Comparison of ENCODE assay signal across 32 mouse cellular contexts in the genomic region with DNA sequence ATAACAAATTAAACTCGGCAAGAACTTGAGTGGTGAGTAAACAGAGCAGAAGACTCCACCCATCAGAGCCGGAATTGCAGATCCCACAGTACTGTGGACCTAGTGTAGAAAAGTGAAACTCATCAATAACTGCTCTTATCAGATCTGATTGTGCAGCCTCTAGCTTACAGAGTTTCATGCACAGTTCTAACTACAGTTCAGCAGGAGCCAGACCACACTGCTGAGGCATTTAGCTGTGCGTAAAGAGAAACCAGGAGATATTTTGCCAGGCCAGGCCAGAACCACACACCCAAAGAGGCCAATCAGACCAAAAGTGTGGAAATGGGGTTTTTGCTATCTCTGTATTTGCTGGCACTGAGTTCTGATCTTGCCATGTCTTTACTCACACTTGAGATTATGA.
DNase-seq lines count a peak whose midpoint lies in the region; ATAC-seq and TF ChIP-seq lines count a peak whose summit lies in the region.
"Had no signal": no experiment of that assay in that cellular context is flagged by ENCODE, and none has a peak within 500 bp of the region (broad histone marks: within the 10 kb centered on the region; RNA-seq: fewer than 3 reads in every experiment).

No protein-coding gene starts in this region.

- no peaks in the 10 kb centered on the region for H3K9me3 ChIP-seq in embryonic facial prominence, embryonic 15.5 days (replicated peaks)
- H3K9me3 ChIP-seq in forebrain, embryonic 16.5 days (ENCODE audit: control insufficient read depth, low read length) = no peaks in the 10 kb centered on the region
- H3K9me3 ChIP-seq: forebrain, embryonic 10.5 days; forebrain, embryonic 15.5 days; hindbrain, embryonic 13.5 days; kidney, embryonic 15.5 days; limb, embryonic 13.5 days; megakaryocyte, embryonic 14.5 days; midbrain, embryonic 12.5 days had no signal

- H3K9ac ChIP-seq in embryonic facial prominence, embryonic 15.5 days = no peak overlapping the region
- H3K9ac ChIP-seq in forebrain, embryonic 16.5 days (replicated peaks; ENCODE audit: low read depth, low read length) = no peak overlapping the region
- H3K9ac ChIP-seq: forebrain, embryonic 15.5 days; hindbrain, embryonic 13.5 days; kidney, embryonic 15.5 days; limb, embryonic 13.5 days; liver, embryonic 14.5 days; lung, embryonic 14.5 days; midbrain, embryonic 12.5 days had no signal

- WGBS in embryonic facial prominence, embryonic 15.5 days = 49% methylated on average over 3 of the region's 3 CpGs
- WGBS in forebrain, embryonic 16.5 days = 85% methylated on average over 3 of the region's 3 CpGs

- no peaks in the 10 kb centered on the region for H3K79me2 ChIP-seq in myocyte (ENCODE audit: control insufficient read depth, insufficient read depth)

- peak overlapping the region; percentile 65; the same call in 1 of the 2 replicates for H3K27ac ChIP-seq in embryonic facial prominence, embryonic 15.5 days (replicated peaks)
- H3K27ac ChIP-seq in forebrain, embryonic 16.5 days (ENCODE audit: low read length) = no peak overlapping the region
- H3K27ac ChIP-seq: forebrain, embryonic 10.5 days; forebrain, embryonic 15.5 days; gastrocnemius, adult 2 months; hindbrain, embryonic 13.5 days; kidney, embryonic 15.5 days; left cerebral cortex, adult 2 months; limb, embryonic 13.5 days; liver, embryonic 14.5 days; midbrain, embryonic 12.5 days had no signal

- no peak overlapping the region for H3ac ChIP-seq in myocyte (ENCODE audit: control insufficient read depth, insufficient read length)

- no peak overlapping the region for H3K4me3 ChIP-seq in embryonic facial prominence, embryonic 15.5 days (replicated peaks)
- H3K4me3 ChIP-seq in myocyte = no peak overlapping the region
- no peak overlapping the region for H3K4me3 ChIP-seq in forebrain, embryonic 16.5 days (replicated peaks; ENCODE audit: low read length)
- H3K4me3 ChIP-seq: forebrain, embryonic 10.5 days; forebrain, embryonic 15.5 days; gastrocnemius, adult 2 months; hindbrain, embryonic 13.5 days; kidney, embryonic 15.5 days; left cerebral cortex, adult 2 months; limb, embryonic 13.5 days; megakaryocyte, embryonic 14.5 days; midbrain, embryonic 12.5 days had no signal

- H3K36me3 ChIP-seq in embryonic facial prominence, embryonic 15.5 days = no peaks in the 10 kb centered on the region
- H3K36me3 ChIP-seq in myocyte (ENCODE audit: control insufficient read depth, insufficient read depth) = no peaks in the 10 kb centered on the region
- no peaks in the 10 kb centered on the region for H3K36me3 ChIP-seq in forebrain, embryonic 16.5 days (ENCODE audit: control insufficient read depth, insufficient read depth)
- H3K36me3 ChIP-seq: forebrain, embryonic 10.5 days; forebrain, embryonic 15.5 days; hindbrain, embryonic 13.5 days; kidney, embryonic 15.5 days; limb, embryonic 13.5 days; midbrain, embryonic 12.5 days had no signal

- H3K27me3 ChIP-seq in embryonic facial prominence, embryonic 15.5 days = no peaks in the 10 kb centered on the region
- no peaks in the 10 kb centered on the region for H3K27me3 ChIP-seq in myocyte (ENCODE audit: control insufficient read depth, insufficient read depth, insufficient read length)
- H3K27me3 ChIP-seq in forebrain, embryonic 16.5 days (replicated peaks; ENCODE audit: control insufficient read depth, insufficient read depth, low read length) = no peaks in the 10 kb centered on the region
- H3K27me3 ChIP-seq: CH12.LX; forebrain, embryonic 15.5 days; hindbrain, embryonic 13.5 days; kidney, embryonic 15.5 days; limb, embryonic 13.5 days; megakaryocyte, embryonic 14.5 days; midbrain, embryonic 12.5 days; Patski had no signal

- H3K4me2 ChIP-seq in embryonic facial prominence, embryonic 15.5 days (replicated peaks) = no peak overlapping the region
- peak overlapping the region; percentile 28 for H3K4me2 ChIP-seq in myocyte (ENCODE audit: low read depth)
- no peak overlapping the region for H3K4me2 ChIP-seq in forebrain, embryonic 16.5 days (ENCODE audit: low read length)
- H3K4me2 ChIP-seq: forebrain, embryonic 15.5 days; heart, embryonic 11.5 days; hindbrain, embryonic 13.5 days; kidney, embryonic 15.5 days; limb, embryonic 13.5 days; lung, embryonic 14.5 days; midbrain, embryonic 12.5 days had no signal

- ATAC-seq in embryonic facial prominence, embryonic 15.5 days (ENCODE audit: insufficient number of reproducible peaks, low FRiP score, low TSS enrichment, low read depth) = 0 out of 2 replicates have a peak, but pooled peaks have one; percentile 34
- ATAC-seq in forebrain, embryonic 16.5 days = no peak
- ATAC-seq: forebrain, embryonic 15.5 days; Patski had no signal

- peak; percentile 35 for DNase-seq in lung, postnatal 36 days
- DNase-seq in lung, postnatal 25 days (ENCODE audit: low spot score) = no peak
- peak; percentile 50 for DNase-seq in adipocyte (ENCODE audit: low spot score)
- DNase-seq in B cell, adult 2 months = no peak
- DNase-seq: adrenal gland, postnatal 36 days; cerebellum, adult 2 months; cerebellum, postnatal 25 days; gastrocnemius, adult 2 months; gastrocnemius, postnatal 36 days; heart, adult 18-20 months; heart, postnatal 4 days; kidney, adult 18-20 months; kidney, postnatal 25 days; lung, embryonic 14.5 days; lung, postnatal 14 days; thymus, adult 2 months; thymus, postnatal 36 days had no signal

- TF ChIP-seq POLR2A in myocyte (IDR thresholded peaks at IDR 0.05; ENCODE audit: insufficient read length, low read depth) = no peak

- H3K4me1 ChIP-seq in embryonic facial prominence, embryonic 15.5 days = peaks cover 18% of the 10 kb centered on the region; the same call in 1 of the 2 replicates
- no peaks in the 10 kb centered on the region for H3K4me1 ChIP-seq in forebrain, embryonic 16.5 days (replicated peaks; ENCODE audit: control insufficient read depth, insufficient read depth, low read length)
- H3K4me1 ChIP-seq: forebrain, embryonic 10.5 days; forebrain, embryonic 15.5 days; hindbrain, embryonic 13.5 days; kidney, embryonic 15.5 days; megakaryocyte, embryonic 14.5 days; midbrain, embryonic 12.5 days had no signal

TF ChIP-seq in myocyte, 11 proteins besides CTCF, POLR2A, EP300 and RAD21:
- TF ChIP-seq CEBPB (IDR thresholded peaks at IDR 0.05; ENCODE audit: insufficient read depth, poor library complexity, severe bottlenecking) = no peak
- TF ChIP-seq MAX (IDR thresholded peaks at IDR 0.05; ENCODE audit: low read depth) = no peak
- TF ChIP-seq USF1 (IDR thresholded peaks at IDR 0.05; ENCODE audit: low read depth) = no peak
TF ChIP-seq in myocyte: peak in this region for 0.

Comparison
In these comparisons a context has a peak if more than half of its experiments do, and no peak if none do; other contexts are left out.
1. DNase-seq: peak in lung, postnatal 36 days (single experiment) and adipocyte (single experiment); none in lung, postnatal 25 days (single experiment) and B cell, adult 2 months (0 of 2).